Mouse (Mus musculus) cortical plate, adult 2 months (tissue): ENCODE data around the gene Tcta.

ENCODE experiments used
- CTCF ChIP-seq: fragments of 200-500 bp; IDR thresholded peaks from 2 replicates; pipeline ENCODE4 v1.5.1; 2011; ENCODE audit warnings: mild to moderate bottlenecking, control low read depth, low read length; ENCODE audit not compliant: insufficient read depth; ENCODE audit errors: extremely low read depth
- POLR2A ChIP-seq: fragments of 200-500 bp; IDR thresholded peaks from 2 replicates; pipeline ENCODE4 v1.6.1; 2011; ENCODE audit warnings: mild to moderate bottlenecking, low read length, control low read depth; ENCODE audit not compliant: insufficient read depth; ENCODE audit errors: extremely low read depth

- no peak for TF ChIP-seq CTCF
- no peak for TF ChIP-seq POLR2A
These were observed 30.7 kb downstream of the Tcta start for GRCm38 (mm10) chr9:108275331-108275659.
